In genomic region chr3:121582711-121583110, GRCm38 (mm10) we compare ENCODE assay signal across 6 mouse cellular contexts. TPM values are rescaled to one million over a fixed set of nuclear protein-coding genes. Genes with fewer than 3 reads are reported as not detected.
"Had no signal": no experiment of that assay in that cellular context is flagged by ENCODE, and none has a peak within 500 bp of the region (broad histone marks: within the 10 kb centered on the region; RNA-seq: fewer than 3 reads in every experiment).

No protein-coding gene starts in this region.

RNA-seq across cellular contexts. Expression of gene Slc44a3, which starts 50.5 kb away (rescaled TPM):
- total RNA-seq: left cerebral cortex, postnatal 14 days; left cerebral cortex, postnatal 25 days; left cerebral cortex, postnatal 36 days; megakaryocyte, adult 5-6 weeks; monocyte, adult 5-6 weeks had no signal
- polyA plus RNA-seq: macrophage had no signal
